Mouse (Mus musculus) T-cell, adult 2 months (primary cell): ENCODE results near the gene Phf19.

Experiments
- DNase-seq: peaks from one replicate; pipeline ENCODE4 v3.0.0; 2022; ENCODE audit warnings: low spot score

Phf19 gene

DNA sequence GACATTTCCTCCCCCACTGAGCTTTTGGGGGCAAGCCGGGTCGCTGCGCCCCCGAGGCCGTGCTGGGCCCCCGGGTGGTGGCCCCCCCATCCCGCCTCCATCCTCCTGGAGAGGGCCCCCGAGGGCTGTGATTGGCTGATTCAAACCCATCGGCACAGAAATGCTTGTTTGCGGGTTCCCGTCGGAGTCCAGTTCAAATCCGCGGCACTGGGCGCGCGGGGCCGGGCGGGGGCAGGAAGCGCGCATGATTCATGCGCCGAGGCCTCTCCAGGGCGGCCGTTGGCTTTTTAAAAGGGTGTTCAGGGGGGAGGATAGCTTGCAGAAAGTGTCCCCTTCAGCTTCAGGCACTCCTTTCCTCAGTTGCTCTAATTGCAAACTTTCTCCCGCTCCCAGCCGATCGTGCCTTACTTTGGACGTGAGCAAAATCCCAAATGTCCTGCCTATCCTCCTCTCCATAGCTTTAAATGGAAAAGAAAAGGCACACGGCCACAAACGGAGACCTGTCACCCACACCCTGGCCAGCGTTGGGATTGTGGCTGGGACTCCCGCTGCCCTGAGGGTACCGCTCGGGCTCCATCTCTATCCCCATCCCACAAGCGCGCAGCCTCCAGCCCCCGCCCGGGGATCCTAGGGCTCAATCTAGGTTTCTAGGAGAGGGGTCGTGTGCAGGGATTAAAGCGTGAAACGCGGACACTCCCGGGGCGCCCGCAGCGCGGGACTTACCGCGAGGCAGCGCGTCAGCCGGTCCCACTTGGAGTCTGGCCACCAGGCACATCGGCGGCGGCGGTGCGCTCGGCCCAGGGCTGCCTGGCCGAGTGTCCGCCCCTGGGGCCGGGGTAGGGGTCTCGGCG, at the start of gene Phf19:
TSS of gene Phf19 (minus strand) at position 809 of the 851 bp plus-strand sequence.
- peak; percentile 50 for DNase-seq

DNA sequence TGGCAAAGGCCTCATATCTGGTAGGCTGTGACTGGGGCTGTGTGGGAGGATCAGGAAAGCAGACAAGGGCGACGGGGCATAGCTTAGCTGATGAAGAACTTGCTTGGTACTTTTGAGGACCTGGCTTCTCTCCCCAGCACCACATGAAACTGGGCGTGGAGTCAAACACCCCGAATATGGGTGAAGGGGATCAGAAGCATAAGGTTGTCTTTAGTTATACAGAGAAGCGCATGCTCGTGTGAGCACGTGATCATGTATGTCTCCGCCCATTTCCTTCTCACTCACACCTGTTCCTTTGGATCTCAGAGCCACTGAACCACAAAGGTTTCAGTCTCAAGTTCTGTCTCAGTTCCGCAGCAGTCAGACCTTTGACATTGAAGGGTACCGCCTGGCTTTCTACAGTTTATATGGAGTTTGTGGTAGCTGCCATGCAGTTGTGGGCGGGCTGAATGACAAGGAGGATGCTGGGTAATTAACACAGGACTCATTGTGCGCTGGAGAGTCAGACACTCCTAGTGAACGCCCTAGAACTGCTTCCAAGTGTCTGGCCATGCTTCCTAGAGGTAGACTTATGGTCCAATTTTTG, 49.6 kb upstream of the Phf19 start:
- peak; percentile 93 for DNase-seq

DNA sequence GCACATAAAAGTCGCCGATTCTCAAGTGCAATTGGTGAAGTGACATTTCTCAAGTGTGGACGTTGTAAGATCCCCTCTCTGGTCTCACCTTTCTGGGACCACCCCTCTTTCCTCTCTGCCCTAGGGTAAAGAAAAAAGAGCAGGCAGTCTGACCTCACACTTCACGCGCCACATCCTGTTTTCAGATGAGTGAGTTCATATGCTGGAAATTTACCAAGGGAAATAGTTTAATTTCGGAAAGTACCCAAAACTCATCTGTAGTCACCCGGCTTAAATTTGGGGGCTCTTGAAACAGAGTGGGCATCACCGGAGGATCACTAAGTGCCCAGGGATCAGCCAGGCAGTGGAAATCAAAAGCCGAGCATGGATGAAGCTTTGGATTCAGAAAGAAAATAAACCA, 49.1 kb upstream of the Phf19 start:
- DNase-seq = peak; percentile 91

GRCm38 (mm10) chr2:34962211-34962610, 48.4 kb upstream of the Phf19 start:
- DNase-seq = peak; percentile 31

- peak; percentile 71 for DNase-seq
Observed at GRCm38 (mm10) chr2:34961481-34962036, 47.7 kb upstream of the Phf19 start, which contains the start of gene Traf1. Gene Traf1, minus strand, starts transcription at chr2:34961772.

DNA sequence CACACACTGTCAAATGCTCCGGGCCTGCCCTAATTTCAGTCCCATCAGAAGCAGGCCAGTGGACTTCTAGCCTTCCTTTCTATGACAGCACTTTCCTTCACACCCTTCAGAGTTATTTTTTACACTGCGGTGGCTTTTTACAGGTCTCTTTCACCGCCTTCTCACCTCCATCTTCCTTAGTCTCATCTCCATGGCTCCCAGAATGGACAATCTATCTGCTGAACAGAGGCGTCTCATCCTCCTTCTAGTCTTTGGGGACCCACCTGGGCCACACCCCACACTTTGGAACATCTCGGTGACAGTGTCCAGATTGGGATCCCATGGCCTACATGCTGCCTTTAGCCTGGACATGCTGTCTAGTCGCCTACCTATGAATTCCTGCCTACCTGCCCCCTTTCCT, 47.1 kb upstream of the Phf19 start:
- DNase-seq = no peak

GRCm38 (mm10) chr2:34960466-34960865, 46.6 kb upstream of the Phf19 start:
- DNase-seq = no peak

- DNase-seq = peak; percentile 54
Observed at GRCm38 (mm10) chr2:34958582-34958981, 44.8 kb upstream of the Phf19 start.

DNA sequence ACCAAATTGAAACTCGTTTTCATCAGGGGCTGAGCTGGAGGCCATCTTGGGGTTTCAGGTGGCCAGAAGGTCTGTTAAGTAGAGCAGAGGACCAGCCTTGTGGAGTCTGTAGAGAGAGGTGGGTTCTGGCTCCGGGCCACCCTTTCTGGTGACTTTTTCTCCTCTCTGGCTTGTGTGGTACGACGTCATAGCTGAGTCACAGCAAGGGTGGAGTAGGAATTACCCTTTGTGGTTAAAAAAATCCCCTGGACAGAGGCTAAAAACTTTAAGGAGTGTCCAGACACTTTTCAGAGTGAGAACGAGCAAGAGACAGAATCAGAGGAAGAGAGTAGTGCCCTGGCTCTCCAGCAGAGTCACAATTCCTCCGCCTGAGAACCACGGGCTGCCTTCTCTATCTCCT, 44.2 kb upstream of the Phf19 start:
- peak; percentile 63 for DNase-seq

DNA sequence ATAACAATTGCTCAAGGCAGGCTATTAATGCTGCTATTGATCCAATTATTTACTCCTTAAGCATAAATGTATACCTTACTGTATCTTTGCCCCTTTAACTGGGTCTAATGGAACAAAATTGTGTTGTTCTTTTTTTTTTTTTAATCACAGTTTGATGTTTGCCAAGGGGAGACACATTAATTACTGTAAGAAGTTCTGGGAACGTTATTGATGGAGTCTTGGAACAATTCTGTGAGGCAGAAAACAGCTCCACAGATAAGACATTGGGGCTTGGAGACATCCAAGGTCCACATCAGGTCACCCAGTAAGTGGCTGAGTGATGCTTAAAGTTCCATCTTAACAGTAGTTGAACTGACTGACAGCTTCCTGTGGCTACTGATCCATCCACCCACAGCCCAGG, 43.6 kb upstream of the Phf19 start:
- no peak for DNase-seq

- DNase-seq = no peak
Observed at GRCm38 (mm10) chr2:34956941-34957340, 43.1 kb upstream of the Phf19 start.

GRCm38 (mm10) chr2:34954344-34954743, 40.5 kb upstream of the Phf19 start:
- no peak for DNase-seq

GRCm38 (mm10) chr2:34953547-34954116, 39.8 kb upstream of the Phf19 start:
- DNase-seq = no peak

GRCm38 (mm10) chr2:34953018-34953417, 39.2 kb upstream of the Phf19 start:
- peak; percentile 49 for DNase-seq

- no peak for DNase-seq
Observed at GRCm38 (mm10) chr2:34951469-34951868, 37.6 kb upstream of the Phf19 start.

GRCm38 (mm10) chr2:34948622-34949021, 34.8 kb upstream of the Phf19 start:
- no peak for DNase-seq

- no peak for DNase-seq
Observed at GRCm38 (mm10) chr2:34946046-34946445, 32.2 kb upstream of the Phf19 start.

- no peak for DNase-seq
Observed at GRCm38 (mm10) chr2:34945580-34945979, 31.8 kb upstream of the Phf19 start.

- DNase-seq = peak; percentile 87
Observed at GRCm38 (mm10) chr2:34944761-34945160, 30.9 kb upstream of the Phf19 start.

DNA sequence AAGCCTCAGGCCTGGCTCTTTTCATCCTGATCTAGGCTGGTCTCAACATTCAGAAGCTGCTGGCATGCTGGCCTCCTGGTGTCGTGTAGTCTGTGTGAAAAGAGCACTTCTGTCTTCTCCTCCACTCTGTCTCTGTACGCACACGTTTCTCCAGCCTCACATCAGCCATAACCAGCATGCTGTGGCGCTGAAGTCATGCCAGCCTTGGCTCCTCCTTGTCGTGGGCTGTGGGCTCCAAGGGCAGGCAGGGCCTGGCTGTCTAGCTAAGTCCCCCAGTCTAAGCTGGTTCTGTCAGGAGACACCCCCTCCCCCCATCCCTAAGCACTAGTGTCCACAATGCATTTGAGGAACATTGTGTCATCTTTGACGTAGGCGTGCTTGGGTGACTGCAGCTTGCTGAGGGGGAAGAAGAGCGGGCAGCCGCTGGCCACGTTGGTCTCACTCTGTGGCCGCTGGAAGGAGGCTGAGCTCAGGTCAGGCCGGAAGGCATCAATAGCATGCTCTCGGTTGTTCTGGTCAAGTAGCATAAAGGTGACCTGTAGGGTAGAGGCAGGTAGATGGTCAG, 29.8 kb upstream of the Phf19 start:
- no peak for DNase-seq

- DNase-seq = no peak
Observed at GRCm38 (mm10) chr2:34941061-34941675, 27.3 kb upstream of the Phf19 start.

DNA sequence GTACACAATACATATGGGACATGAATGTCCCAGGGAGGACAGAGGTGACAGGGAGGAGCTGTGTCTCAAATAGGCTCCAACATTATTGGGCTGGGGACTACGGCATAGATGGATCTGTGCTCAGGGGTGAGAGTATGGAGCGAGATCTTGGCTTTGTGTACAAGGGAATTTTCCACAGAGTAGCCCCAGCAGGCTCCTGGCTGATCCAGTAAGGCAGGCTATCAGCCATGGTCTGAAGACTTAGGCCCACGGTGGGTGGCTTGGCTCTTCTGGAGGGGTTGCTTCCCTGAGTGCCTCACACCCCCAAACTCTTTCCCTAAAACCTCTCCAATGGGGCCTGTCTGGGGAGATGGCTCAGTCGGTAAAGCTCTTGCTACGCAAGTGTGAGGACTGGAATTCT, 26.4 kb upstream of the Phf19 start:
- DNase-seq = no peak
